Mouse (Mus musculus) ovary, adult 10 weeks (tissue): Measurements from ENCODE around the gene Cd300ld3. TPM values are rescaled to one million over a fixed set of nuclear protein-coding genes. Genes with fewer than 3 reads are reported as not detected.

Experiments
- polyA plus RNA-seq: library from polyadenylated mRNA; stranded (reverse); fragments of 350-450 nt; fragmentation: Illumina TruSeq; extraction: RNeasy Lipid Tissue Mini Kit (QIAGEN cat#74804); gene quantifications from one replicate; pipeline ENCODE4 v1.2.3, GENCODE M21; 2014

Gene Cd300ld3
- polyA plus RNA-seq, result 4.1 TPM

GRCm38 (mm10) chr11:115048259-115048658, at the start of gene Cd300ld3:
Gene Cd300ld3 (minus strand): TSS chr11:115048409.

GRCm38 (mm10) chr11:115091362-115091901, 43.2 kb upstream of the Cd300ld3 start, which contains the start of gene Rab37:
Gene Rab37 (plus strand): TSS chr11:115091431.

GRCm38 (mm10) chr11:115062077-115062476, 13.9 kb upstream of the Cd300ld3 start, which contains the start of gene Cd300e:
Gene Cd300e (minus strand): TSS chr11:115062177.

GRCm38 (mm10) chr11:115037669-115038068, 10.5 kb downstream of the Cd300ld3 start, which contains the start of gene Cd300ld5:
Gene Cd300ld5 (minus strand): TSS chr11:115037769.

GRCm38 (mm10) chr11:115026912-115027311, 21.3 kb downstream of the Cd300ld3 start, which contains the start of gene Cd300ld4:
Gene Cd300ld4 (minus strand): TSS chr11:115027012.

GRCm38 (mm10) chr11:115016093-115016492, 32.1 kb downstream of the Cd300ld3 start, which contains the start of gene Cd300ld2:
Gene Cd300ld2 (minus strand): TSS chr11:115016193.

GRCm38 (mm10) chr11:115001474-115002040, 46.7 kb downstream of the Cd300ld3 start, which contains the start of gene Cd300c2:
Gene Cd300c2 (minus strand): TSS chr11:115001880.

Other genes with a start within 250 kb of the Cd300ld3 start
- gene Gpr142, start 249.5 kb downstream of the Cd300ld3 start, polyA plus RNA-seq, result not detected
- gene Gprc5c, start 197.3 kb downstream of the Cd300ld3 start, polyA plus RNA-seq, result 2.5 TPM
- 9.1 TPM for gene Cd300a, start 158.4 kb downstream of the Cd300ld3 start, polyA plus RNA-seq
- gene Cd300lb, start 114.0 kb downstream of the Cd300ld3 start, polyA plus RNA-seq, result 2.9 TPM
- gene Cd300c, start 79.3 kb downstream of the Cd300ld3 start, polyA plus RNA-seq, result not detected
- gene Cd300ld, start 58.5 kb downstream of the Cd300ld3 start, polyA plus RNA-seq, result 4.2 TPM
- 3.0 TPM for gene Cd300c2, start 46.5 kb downstream of the Cd300ld3 start, polyA plus RNA-seq
- not detected for gene Cd300ld2, start 32.2 kb downstream of the Cd300ld3 start, polyA plus RNA-seq
- gene Cd300ld4, start 21.4 kb downstream of the Cd300ld3 start, polyA plus RNA-seq, result not detected
- 4.1 TPM for gene Cd300ld5, start 10.6 kb downstream of the Cd300ld3 start, polyA plus RNA-seq
- gene Cd300e, start 13.8 kb upstream of the Cd300ld3 start, polyA plus RNA-seq, result 0.63 TPM
- gene Rab37, start 43.0 kb upstream of the Cd300ld3 start, polyA plus RNA-seq, result 0.60 TPM
- gene Cd300lf, start 85.6 kb upstream of the Cd300ld3 start, polyA plus RNA-seq, result 0.48 TPM
- gene Slc9a3r1, start 114.9 kb upstream of the Cd300ld3 start, polyA plus RNA-seq, result 8.0 TPM
- 0.71 TPM for gene Tmem104, start 139.1 kb upstream of the Cd300ld3 start, polyA plus RNA-seq
- gene Nat9, start 139.4 kb upstream of the Cd300ld3 start, polyA plus RNA-seq, result 0.74 TPM
- gene Grin2c, start 218.8 kb upstream of the Cd300ld3 start, polyA plus RNA-seq, result not detected
- gene Fdxr, start 228.6 kb upstream of the Cd300ld3 start, polyA plus RNA-seq, result 11.9 TPM
- gene Fads6, start 249.3 kb upstream of the Cd300ld3 start, polyA plus RNA-seq, result 13.5 TPM